Mouse (Mus musculus) ES-E14 (cell line): ENCODE data around the gene Tctn1.

Source experiments
- HCFC1 ChIP-seq: IDR thresholded peaks from 2 replicates; pipeline ENCODE4 v1.6.1; 2012; ENCODE audit warnings: low read length, inconsistent platforms, borderline replicate concordance; ENCODE audit not compliant: insufficient read depth
- ZC3H11A ChIP-seq: IDR thresholded peaks from 2 replicates; pipeline ENCODE4 v1.6.1; 2012; ENCODE audit warnings: low read depth, mild to moderate bottlenecking, inconsistent platforms, low read length, borderline replicate concordance

- TF ChIP-seq ZC3H11A (no peak), HCFC1 (no peak)
These were observed 30.6 kb downstream of the Tctn1 start for GRCm38 (mm10) chr5:122233695-122234094.
